Mouse (Mus musculus) hindbrain, embryonic 10.5 days (tissue): ENCODE data around the gene Gm28048. TPM values are rescaled to one million over a fixed set of nuclear protein-coding genes. Genes with fewer than 3 reads are reported as not detected.
A peak's percentile ranks its signal among the peaks of the same experiment; 100 is the strongest.

ENCODE experiments used
- DNase-seq: peaks from one replicate; pipeline ENCODE4 v3.0.0-alpha.2; 2017; ENCODE audit warnings: low spot score
- H3K27ac ChIP-seq: fragments of 300-500 bp; sonication (generic); 2 replicates; pipeline ENCODE4 v1.5.1; 2016; ENCODE audit warnings: mild to moderate bottlenecking, moderate library complexity
- H3K27me3 ChIP-seq: fragments of 300-500 bp; sonication (generic); 2 replicates; pipeline ENCODE4 v1.6.1; 2016; ENCODE audit warnings: mild to moderate bottlenecking; ENCODE audit not compliant: poor library complexity, insufficient read depth, severe bottlenecking
- H3K36me3 ChIP-seq: fragments of 300-500 bp; sonication (generic); 2 replicates; pipeline ENCODE4 v1.6.1; 2016; ENCODE audit warnings: mild to moderate bottlenecking, moderate library complexity
- H3K4me1 ChIP-seq: fragments of 300-500 bp; sonication (generic); replicated peaks from 2 replicates; pipeline ENCODE4 v1.6.1; 2016; ENCODE audit warnings: mild to moderate bottlenecking
- H3K4me3 ChIP-seq: fragments of 300-500 bp; sonication (generic); 2 replicates; pipeline ENCODE4 v1.5.1; 2016; ENCODE audit warnings: mild to moderate bottlenecking, moderate library complexity
- H3K9me3 ChIP-seq: fragments of 300-500 bp; sonication (generic); 2 replicates; pipeline ENCODE4 v1.6.1; 2016; ENCODE audit warnings: mild to moderate bottlenecking, moderate library complexity
- WGBS: fragments of 180-500 bp; shearing (Covaris S2); methylation state at CpG from one replicate; pipeline ENCODE4 v1.1.7; 2016; 5-methylcytosine and 5-hydroxymethylcytosine counted together
- polyA plus RNA-seq: library from polyadenylated mRNA; unstranded; fragments of >200 nt; fragmentation: Nextera tagmentation; extraction: Ambion mirVana; gene quantifications from 2 replicates; pipeline ENCODE4 v1.2.1, GENCODE M21; 2016

Gene Gm28048
- polyA plus RNA-seq, 1 experiment from 2014 or later = 3.3 TPM

DNA sequence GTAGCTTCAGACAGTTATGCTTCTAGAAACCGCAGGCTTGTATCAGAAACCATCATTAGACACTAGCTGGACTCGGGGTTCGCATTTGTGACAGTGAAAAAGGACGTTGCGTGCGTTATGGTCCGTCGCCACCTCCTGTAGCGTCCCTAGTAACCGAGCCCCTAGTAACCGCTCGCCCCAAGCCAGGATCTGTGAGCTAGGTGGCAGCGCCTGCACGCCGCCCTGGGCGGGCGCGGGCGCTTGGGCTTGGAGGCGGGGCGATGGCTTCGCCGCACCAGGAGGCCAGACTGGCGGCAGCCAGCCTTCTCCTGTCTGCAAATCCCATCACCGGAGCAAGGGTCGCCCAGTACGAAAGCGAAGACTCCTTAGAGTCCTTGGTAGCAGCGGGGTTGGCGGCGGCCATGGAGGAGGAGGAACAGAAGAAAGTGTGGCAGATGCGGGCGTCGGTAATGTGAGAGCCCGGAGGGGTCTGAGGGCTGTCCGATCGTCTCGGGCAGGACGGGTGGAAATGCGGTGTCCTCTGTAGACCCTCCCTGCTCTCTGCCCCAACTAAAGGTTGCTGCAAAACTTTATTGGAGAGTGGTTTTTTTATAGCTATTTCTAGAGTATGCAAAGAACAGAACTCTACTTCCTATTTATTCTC lies 26.4 kb upstream of the Gm28048 start:
- Histone ChIP-seq H3K27ac (peak overlapping the region; percentile 93), H3K4me3 (peak overlapping the region; percentile 72), H3K4me1 (peaks cover 11% of the 10 kb centered on the region), H3K27me3 (0 out of 2 replicates have a peak, but pooled peaks cover 3% of the 10 kb centered on the region), H3K9me3 (no peaks in the 10 kb centered on the region), H3K36me3 (peaks cover 23% of the 10 kb centered on the region)
- WGBS = under 1% methylated on average over 40 of the region's 40 CpGs
- DNase-seq = peak; percentile 90

DNA sequence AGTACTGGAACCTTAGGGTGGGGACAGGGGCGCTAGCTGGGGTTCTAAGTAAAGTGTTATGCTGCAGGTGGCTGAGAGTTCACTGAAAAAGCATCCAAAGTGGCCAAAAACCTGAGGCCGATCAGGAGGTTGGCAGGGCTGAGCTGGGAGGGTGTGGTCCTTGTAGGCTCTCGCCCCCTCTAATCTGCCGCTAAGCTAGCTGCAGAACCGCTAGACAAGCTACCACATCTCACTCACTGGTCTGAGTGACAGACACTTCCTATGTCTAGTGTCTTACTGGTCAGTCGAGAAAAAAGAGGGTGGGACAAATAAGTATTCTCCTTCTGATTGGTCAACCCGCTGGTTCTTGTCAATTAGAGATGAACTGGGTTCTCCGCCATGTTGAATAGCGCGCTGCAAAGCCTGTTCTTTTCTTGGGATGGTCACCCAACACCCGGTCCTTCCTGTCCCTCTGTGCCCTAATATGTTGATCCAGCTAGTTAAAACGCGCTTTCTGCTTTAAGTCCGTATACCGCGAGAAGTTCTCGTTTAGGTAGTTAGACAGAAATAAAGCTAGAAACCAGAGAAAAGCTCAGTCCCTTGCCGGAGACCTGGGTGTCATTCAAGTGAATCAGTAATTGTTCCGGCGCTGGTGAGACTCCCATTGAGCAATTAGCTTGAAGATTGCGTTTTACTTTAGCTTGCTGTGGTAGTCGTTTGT lies 25.7 kb upstream of the Gm28048 start, which contains the start of gene Fam161a:
TSS of gene Fam161a (plus strand) at position 51 of the 700 bp plus-strand sequence.
- peak within 1 kb of the TSS; percentile 93 for H3K27ac ChIP-seq
- H3K27me3 ChIP-seq = 0 out of 2 replicates have a peak, but pooled peaks cover 3% of the 10 kb centered on the region
- peaks cover 29% of the 10 kb centered on the region for H3K36me3 ChIP-seq
- peak within 1 kb of the TSS; percentile 72 for H3K4me3 ChIP-seq
- H3K4me1 ChIP-seq = peaks cover 11% of the 10 kb centered on the region
- H3K9me3 ChIP-seq = no peaks in the 10 kb centered on the region
- WGBS = under 1% methylated on average over 22 of the region's 22 CpGs
- DNase-seq = peak; percentile 75

GRCm38 (mm10) chr11:23007166-23007480 lies 25.2 kb upstream of the Gm28048 start:
- Histone ChIP-seq H3K4me3 (peak overlapping the region; percentile 72), H3K27ac (peak overlapping the region; percentile 93), H3K27me3 (0 out of 2 replicates have a peak, but pooled peaks cover 3% of the 10 kb centered on the region), H3K36me3 (peaks cover 35% of the 10 kb centered on the region), H3K4me1 (peaks cover 11% of the 10 kb centered on the region), H3K9me3 (no peaks in the 10 kb centered on the region)
- WGBS = 10% methylated on average over 6 of the region's 6 CpGs
- no peak for DNase-seq

GRCm38 (mm10) chr11:23005276-23005675 lies 23.4 kb upstream of the Gm28048 start:
- H3K27me3 ChIP-seq = 0 out of 2 replicates have a peak, but pooled peaks cover 3% of the 10 kb centered on the region
- DNase-seq = no peak
- no peak overlapping the region for H3K4me3 ChIP-seq
- 88% methylated on average over 1 of the region's 1 CpGs for WGBS
- no peaks in the 10 kb centered on the region for H3K9me3 ChIP-seq
- H3K36me3 ChIP-seq = peaks cover 53% of the 10 kb centered on the region
- peaks cover 11% of the 10 kb centered on the region for H3K4me1 ChIP-seq
- H3K27ac ChIP-seq = no peak overlapping the region

DNA sequence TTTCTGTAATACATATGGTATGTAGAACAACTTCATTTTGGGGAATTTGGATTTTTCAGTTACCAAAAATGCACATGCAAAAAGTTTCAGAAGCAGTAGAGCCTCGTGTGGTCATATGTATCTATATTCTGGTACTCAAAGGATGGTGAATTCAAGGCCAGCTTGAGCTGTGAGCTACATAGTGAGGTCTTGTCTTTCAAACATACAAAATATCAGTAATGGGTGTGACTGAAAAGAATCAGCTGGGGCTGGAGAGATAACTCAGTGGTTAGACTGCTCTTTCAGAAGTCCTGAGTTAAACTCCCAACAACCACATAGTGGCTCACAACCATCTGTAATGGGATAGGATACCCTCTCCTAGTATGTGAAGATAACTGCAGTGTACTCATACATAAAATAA lies 16.4 kb upstream of the Gm28048 start:
- 86% methylated on average over 1 of the region's 1 CpGs for WGBS
- peaks cover 100% of the 10 kb centered on the region for H3K36me3 ChIP-seq

DNA sequence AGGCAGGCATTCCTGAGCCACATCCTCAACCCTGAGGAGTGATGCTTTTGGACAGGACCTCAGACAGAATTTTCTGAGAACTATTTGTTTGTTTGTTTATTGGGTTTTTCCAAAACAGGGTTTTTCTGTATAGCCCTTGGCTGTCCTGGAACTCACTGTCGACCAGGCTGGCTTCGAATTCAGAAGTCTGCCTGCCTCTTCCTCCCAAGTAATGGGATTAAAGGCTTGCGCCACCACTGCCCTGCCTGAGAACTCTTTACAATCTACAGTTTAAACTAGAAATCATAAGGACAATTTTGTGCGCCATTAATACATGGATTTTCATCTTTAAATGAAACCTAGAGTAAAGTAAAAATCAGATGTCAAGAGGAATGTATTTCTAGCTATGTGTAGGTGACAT lies 13.6 kb upstream of the Gm28048 start:
- Histone ChIP-seq H3K27me3 (no peaks in the 10 kb centered on the region), H3K27ac (no peak overlapping the region), H3K36me3 (peaks cover 78% of the 10 kb centered on the region), H3K9me3 (no peaks in the 10 kb centered on the region), H3K4me1 (peaks cover 15% of the 10 kb centered on the region), H3K4me3 (no peak overlapping the region)
- WGBS = 93% methylated on average over 4 of the region's 4 CpGs
- no peak for DNase-seq

More for the DNA sequence above, 16.4 kb upstream of the Gm28048 start:
- Histone ChIP-seq H3K27me3 (no peaks in the 10 kb centered on the region), H3K4me3 (no peak overlapping the region), H3K9me3 (no peaks in the 10 kb centered on the region), H3K27ac (no peak overlapping the region), H3K4me1 (no peaks in the 10 kb centered on the region)
- no peak for DNase-seq

- Histone ChIP-seq H3K9me3 (no peaks in the 10 kb centered on the region), H3K27me3 (no peaks in the 10 kb centered on the region), H3K4me3 (no peak overlapping the region), H3K27ac (no peak overlapping the region), H3K4me1 (peaks cover 15% of the 10 kb centered on the region), H3K36me3 (peaks cover 66% of the 10 kb centered on the region)
- no peak for DNase-seq
- WGBS = 97% methylated on average over 2 of the region's 2 CpGs
Measured at GRCm38 (mm10) chr11:22994271-22994670, 12.4 kb upstream of the Gm28048 start.

GRCm38 (mm10) chr11:22991218-22991835 lies 9.4 kb upstream of the Gm28048 start:
- H3K27ac ChIP-seq = peak overlapping the region; percentile 98
- H3K27me3 ChIP-seq = no peaks in the 10 kb centered on the region
- no peak for DNase-seq
- peaks cover 15% of the 10 kb centered on the region for H3K4me1 ChIP-seq
- H3K36me3 ChIP-seq = peaks cover 37% of the 10 kb centered on the region
- H3K4me3 ChIP-seq = peak overlapping the region; percentile 93
- H3K9me3 ChIP-seq = no peaks in the 10 kb centered on the region
- 15% methylated on average over 14 of the region's 14 CpGs for WGBS

GRCm38 (mm10) chr11:22990393-22991126 lies 8.7 kb upstream of the Gm28048 start, which contains the start of gene Cct4:
Gene Cct4, plus strand, starts transcription at chr11:22990519.
- peak within 1 kb of the TSS; percentile 93 for H3K4me3 ChIP-seq
- under 1% methylated on average over 66 of the region's 66 CpGs for WGBS
- H3K9me3 ChIP-seq = no peaks in the 10 kb centered on the region
- H3K27ac ChIP-seq = peak within 1 kb of the TSS; percentile 98
- H3K36me3 ChIP-seq = peaks cover 29% of the 10 kb centered on the region
- no peaks in the 10 kb centered on the region for H3K27me3 ChIP-seq
- H3K4me1 ChIP-seq = peaks cover 15% of the 10 kb centered on the region
- DNase-seq = peak; percentile 93

DNA sequence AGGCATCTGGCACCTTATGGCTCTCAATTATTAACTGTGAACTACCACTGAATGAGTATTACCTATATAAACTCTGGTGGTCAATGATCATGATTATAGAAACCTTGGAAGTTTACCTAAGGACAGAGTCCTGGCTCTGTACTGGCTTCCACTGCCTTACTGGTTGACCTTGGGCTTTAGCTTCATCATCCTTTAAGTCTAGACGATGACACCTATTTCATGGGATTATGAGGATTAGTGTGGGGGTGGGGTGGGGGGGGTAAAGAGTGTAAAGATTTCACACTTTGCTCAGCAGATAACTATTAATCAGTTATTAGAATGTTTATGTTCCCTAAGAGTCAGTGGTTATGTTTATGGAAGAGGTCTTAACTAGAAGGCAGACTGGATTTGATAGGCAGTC lies 7.9 kb upstream of the Gm28048 start:
- WGBS = 61% methylated on average over 1 of the region's 1 CpGs
- Histone ChIP-seq H3K4me1 (peaks cover 15% of the 10 kb centered on the region), H3K27me3 (no peaks in the 10 kb centered on the region)

GRCm38 (mm10) chr11:22987357-22987756 lies 5.5 kb upstream of the Gm28048 start:
- H3K27me3 ChIP-seq = no peaks in the 10 kb centered on the region
- H3K4me1 ChIP-seq = peaks cover 15% of the 10 kb centered on the region
- no peak overlapping the region for H3K27ac ChIP-seq
- no peak overlapping the region for H3K4me3 ChIP-seq
- no peaks in the 10 kb centered on the region for H3K36me3 ChIP-seq
- no peaks in the 10 kb centered on the region for H3K9me3 ChIP-seq
- no peak for DNase-seq
- 57% methylated on average over 2 of the region's 2 CpGs for WGBS

More for the DNA sequence above, 7.9 kb upstream of the Gm28048 start:
- peak overlapping the region; percentile 93 for H3K4me3 ChIP-seq
- H3K27ac ChIP-seq = peak overlapping the region; percentile 98
- H3K36me3 ChIP-seq = peaks cover 21% of the 10 kb centered on the region
- no peak for DNase-seq
- no peaks in the 10 kb centered on the region for H3K9me3 ChIP-seq

DNA sequence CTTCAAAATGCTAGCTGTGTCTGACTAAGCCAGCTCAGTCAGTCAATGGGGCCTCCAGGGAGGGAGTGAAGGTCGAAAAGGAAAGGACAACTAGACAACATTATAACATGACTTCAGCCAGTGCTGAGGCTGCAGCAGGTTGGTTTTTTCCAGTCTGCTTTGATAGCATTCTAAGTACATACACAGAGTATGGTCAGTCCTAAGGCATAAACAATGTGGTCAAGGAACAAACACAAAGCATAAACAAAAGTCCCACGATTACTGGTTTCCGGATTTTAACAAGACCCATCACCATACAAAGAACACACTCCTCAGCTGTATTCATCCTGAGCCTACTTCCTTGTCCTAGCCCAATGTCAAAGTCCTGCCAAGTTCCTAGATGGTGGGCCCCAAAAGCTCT lies 3.6 kb upstream of the Gm28048 start:
- Histone ChIP-seq H3K4me1 (peaks cover 13% of the 10 kb centered on the region), H3K9me3 (no peaks in the 10 kb centered on the region), H3K4me3 (no peak overlapping the region), H3K27ac (no peak overlapping the region), H3K36me3 (no peaks in the 10 kb centered on the region), H3K27me3 (no peaks in the 10 kb centered on the region)
- 78% methylated on average over 3 of the region's 3 CpGs for WGBS
- DNase-seq = no peak
